Mouse (Mus musculus): ENCODE measurements at regions not wholly inside any gene's neighbourhood (a gene's known extent, or its start where the extent isn't known, plus 50 kb on each side); places are given as distances from the start of the nearest gene placed in this dataset.

GRCm38 (mm10) chr4:5495012-5495411, 701.9 kb upstream of the Impad1 start:
- no peaks in the 10 kb centered on the region for H3K27me3 ChIP-seq
- H3K9me3 ChIP-seq = no peaks in the 10 kb centered on the region
- no peak overlapping the region for H3K9ac ChIP-seq
- no peak overlapping the region for H3K27ac ChIP-seq
- H3K4me1 ChIP-seq = no peaks in the 10 kb centered on the region
- no peaks in the 10 kb centered on the region for H3K36me3 ChIP-seq
- WGBS = 80% methylated on average over 1 of the region's 1 CpGs
- no peak overlapping the region for H3K4me2 ChIP-seq
- H3K4me3 ChIP-seq = no peak overlapping the region
- no peak for ATAC-seq (ENCODE audit: insufficient number of reproducible peaks, insufficient read depth, low FRiP score, low TSS enrichment, low read depth)

DNA sequence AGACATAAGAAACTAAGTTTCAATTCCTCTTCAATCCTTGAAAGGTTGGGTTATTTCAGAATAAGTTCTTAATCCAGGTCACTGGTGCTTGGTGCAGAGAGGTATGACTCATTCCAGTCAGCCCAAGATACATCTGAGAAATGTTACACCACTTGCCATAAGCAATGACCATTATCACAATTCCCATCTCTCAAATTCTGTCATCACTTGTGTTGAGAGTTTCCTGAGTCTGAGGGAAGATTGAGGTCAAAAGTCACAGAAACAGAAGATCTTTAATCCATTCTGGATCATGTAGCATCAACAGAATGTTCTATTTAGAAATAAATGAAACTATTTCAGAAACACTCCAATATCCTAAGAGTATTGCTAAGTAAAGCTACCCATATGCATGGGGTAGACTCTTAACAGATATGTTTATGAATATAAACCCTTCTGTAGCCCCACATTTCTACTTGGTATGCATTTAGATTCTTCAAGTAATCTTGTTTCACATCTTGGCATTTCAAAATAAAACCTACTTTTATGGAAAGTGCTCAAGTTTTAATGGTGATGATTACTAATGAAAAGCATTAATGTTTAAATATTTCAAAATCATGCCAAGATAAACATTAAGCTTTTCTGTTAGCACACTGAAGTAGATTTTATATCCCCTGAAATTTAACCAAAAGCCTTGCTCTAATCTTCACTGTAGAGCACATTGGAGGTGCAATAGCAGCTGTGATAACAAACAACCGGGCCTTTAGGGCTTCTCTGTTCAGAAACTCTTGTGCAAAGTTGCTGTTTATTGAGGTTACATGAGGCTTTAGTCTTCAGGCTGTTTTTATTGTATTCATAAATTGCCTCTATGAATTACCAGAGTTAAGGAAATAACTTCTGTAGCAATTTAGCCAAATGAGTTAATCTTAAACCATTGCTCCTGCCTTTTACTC, 701.2 kb upstream of the Impad1 start:
- no peak overlapping the region for H3K4me3 ChIP-seq
- no peak overlapping the region for H3K9ac ChIP-seq
- 69% methylated on average over 1 of the region's 1 CpGs for WGBS
- no peaks in the 10 kb centered on the region for H3K4me1 ChIP-seq
- no peaks in the 10 kb centered on the region for H3K27me3 ChIP-seq
- no peak overlapping the region for H3K27ac ChIP-seq
- H3K36me3 ChIP-seq = no peaks in the 10 kb centered on the region
- no peak overlapping the region for H3K4me2 ChIP-seq
- ATAC-seq (ENCODE audit: insufficient number of reproducible peaks, insufficient read depth, low FRiP score, low TSS enrichment, low read depth) = no peak
- no peaks in the 10 kb centered on the region for H3K9me3 ChIP-seq

GRCm38 (mm10) chr4:5486786-5487185, 693.6 kb upstream of the Impad1 start:
- Histone ChIP-seq H3K4me2 (no peak overlapping the region), H3K9ac (no peak overlapping the region), H3K4me3 (no peak overlapping the region), H3K36me3 (no peaks in the 10 kb centered on the region), H3K27ac (no peak overlapping the region), H3K9me3 (no peaks in the 10 kb centered on the region), H3K27me3 (no peaks in the 10 kb centered on the region), H3K4me1 (no peaks in the 10 kb centered on the region)
- ATAC-seq (ENCODE audit: insufficient number of reproducible peaks, insufficient read depth, low FRiP score, low TSS enrichment, low read depth) = no peak
- 83% methylated on average over 2 of the region's 2 CpGs for WGBS

- Histone ChIP-seq H3K9me3 (no peaks in the 10 kb centered on the region), H3K27ac (no peak overlapping the region), H3K4me1 (no peaks in the 10 kb centered on the region), H3K9ac (no peak overlapping the region), H3K27me3 (no peaks in the 10 kb centered on the region), H3K4me2 (no peak overlapping the region), H3K4me3 (no peak overlapping the region), H3K36me3 (no peaks in the 10 kb centered on the region)
- 82% methylated on average over 3 of the region's 3 CpGs for WGBS
- no peak for ATAC-seq (ENCODE audit: insufficient number of reproducible peaks, insufficient read depth, low FRiP score, low TSS enrichment, low read depth)
Observed at GRCm38 (mm10) chr4:5471891-5472558, 678.9 kb upstream of the Impad1 start.

DNA sequence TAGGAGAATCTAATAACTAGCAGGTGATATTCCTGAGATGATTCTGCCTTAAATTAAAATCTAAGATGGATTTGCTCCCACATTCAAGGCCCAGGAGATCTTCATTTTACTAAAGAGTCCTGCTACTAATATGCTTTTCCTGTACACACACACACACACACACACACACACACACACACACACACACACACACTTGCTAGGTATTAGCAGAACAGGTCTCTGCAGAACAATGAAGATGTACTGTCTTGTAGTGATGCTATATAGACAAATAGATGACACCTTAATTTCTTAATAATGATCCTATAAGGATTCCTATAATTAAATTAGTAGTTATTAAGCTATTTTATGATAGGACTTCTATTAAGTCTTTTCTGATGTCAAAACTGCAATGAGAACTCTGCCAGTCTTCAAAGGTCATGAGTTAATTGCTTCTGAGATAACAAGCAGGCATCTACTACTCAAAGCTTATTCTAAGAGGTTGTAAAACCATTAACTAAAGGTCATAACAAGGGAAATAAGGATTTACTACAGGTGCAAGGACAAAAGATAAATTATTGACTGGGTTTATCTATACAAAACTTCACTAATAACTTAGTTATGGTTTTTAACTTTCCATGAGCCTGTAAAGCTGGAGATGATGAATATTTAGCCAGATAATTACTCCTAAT, 666.0 kb upstream of the Impad1 start:
- H3K27ac ChIP-seq = no peak overlapping the region
- no peak overlapping the region for H3K4me2 ChIP-seq
- no peaks in the 10 kb centered on the region for H3K9me3 ChIP-seq
- H3K36me3 ChIP-seq = no peaks in the 10 kb centered on the region
- no peak for ATAC-seq (ENCODE audit: insufficient number of reproducible peaks, insufficient read depth, low FRiP score, low TSS enrichment, low read depth)
- no peaks in the 10 kb centered on the region for H3K4me1 ChIP-seq
- no peaks in the 10 kb centered on the region for H3K27me3 ChIP-seq
- H3K9ac ChIP-seq = no peak overlapping the region
- no peak overlapping the region for H3K4me3 ChIP-seq

GRCm38 (mm10) chr4:5450417-5450816, 657.3 kb upstream of the Impad1 start:
- Histone ChIP-seq H3K4me1 (no peaks in the 10 kb centered on the region), H3K36me3 (no peaks in the 10 kb centered on the region), H3K27ac (no peak overlapping the region), H3K4me2 (no peak overlapping the region), H3K27me3 (no peaks in the 10 kb centered on the region), H3K4me3 (no peak overlapping the region), H3K9me3 (no peaks in the 10 kb centered on the region), H3K9ac (no peak overlapping the region)
- WGBS = 86% methylated on average over 6 of the region's 6 CpGs
- ATAC-seq (ENCODE audit: insufficient number of reproducible peaks, insufficient read depth, low FRiP score, low TSS enrichment, low read depth) = no peak

GRCm38 (mm10) chr4:5441339-5442019, 648.3 kb upstream of the Impad1 start:
- H3K27me3 ChIP-seq = no peaks in the 10 kb centered on the region
- no peak overlapping the region for H3K4me3 ChIP-seq
- no peak overlapping the region for H3K9ac ChIP-seq
- no peak overlapping the region for H3K27ac ChIP-seq
- 73% methylated on average over 2 of the region's 2 CpGs for WGBS
- no peaks in the 10 kb centered on the region for H3K36me3 ChIP-seq
- H3K4me2 ChIP-seq = no peak overlapping the region
- H3K9me3 ChIP-seq = no peaks in the 10 kb centered on the region
- no peak for ATAC-seq (ENCODE audit: insufficient number of reproducible peaks, insufficient read depth, low FRiP score, low TSS enrichment, low read depth)
- H3K4me1 ChIP-seq = no peaks in the 10 kb centered on the region

- Histone ChIP-seq H3K9ac (no peak overlapping the region), H3K9me3 (no peaks in the 10 kb centered on the region), H3K27ac (no peak overlapping the region), H3K4me3 (no peak overlapping the region), H3K4me1 (no peaks in the 10 kb centered on the region), H3K36me3 (no peaks in the 10 kb centered on the region), H3K4me2 (no peak overlapping the region), H3K27me3 (no peaks in the 10 kb centered on the region)
- 33% methylated on average over 3 of the region's 3 CpGs for WGBS
- no peak for ATAC-seq (ENCODE audit: insufficient number of reproducible peaks, insufficient read depth, low FRiP score, low TSS enrichment, low read depth)
Observed at GRCm38 (mm10) chr4:5437076-5437475, 643.9 kb upstream of the Impad1 start.
